Mouse (Mus musculus): ENCODE results near the gene Gm21083.
"Not testable (repeated sequence)": the region's sequence is repeated elsewhere in the genome, so short reads cannot be mapped to it uniquely, and the experiment has no call there.

Gene Gm21083

DNA sequence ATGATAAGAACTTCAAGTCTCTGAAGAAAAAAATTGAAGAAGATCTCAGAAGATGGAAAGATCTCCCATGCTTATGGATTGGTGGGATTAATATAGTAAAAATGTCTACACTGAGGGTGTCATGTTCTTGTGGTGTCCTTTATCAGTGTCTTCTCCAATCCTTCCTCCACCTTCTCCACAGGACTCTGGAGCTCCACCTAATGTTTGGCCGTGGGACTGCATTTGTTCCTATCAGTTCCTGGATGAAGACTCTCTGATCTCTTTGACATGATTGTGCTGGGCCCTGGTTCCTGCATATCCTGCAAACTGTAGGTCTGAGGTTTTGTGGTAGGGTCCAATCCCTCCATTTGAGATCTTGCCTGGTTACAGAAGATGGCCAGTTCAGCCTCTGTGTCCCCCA lies 51.0 kb downstream of the Gm21083 start:
- DNase-seq (ENCODE audit: low spot score), result not testable (repeated sequence)

DNA sequence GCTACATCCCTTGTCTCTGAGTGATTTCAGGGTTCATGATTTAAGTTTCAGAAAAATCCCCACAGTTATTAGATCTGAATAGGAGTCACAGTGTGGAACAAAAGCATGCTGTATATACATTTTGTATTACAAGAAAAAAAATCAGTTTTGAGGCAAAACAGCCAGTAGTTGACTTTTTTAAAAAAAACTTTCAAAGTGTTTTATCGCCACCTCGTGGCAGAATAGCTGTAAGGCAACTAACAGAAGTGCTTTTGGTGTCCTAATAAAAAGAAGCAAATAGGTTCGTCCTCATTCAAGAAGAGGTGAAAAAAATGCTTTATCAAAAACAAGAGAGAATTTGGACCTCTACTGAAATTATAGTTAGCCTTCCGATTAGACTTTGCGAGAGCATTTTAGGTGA lies 52.9 kb downstream of the Gm21083 start:
- not testable (repeated sequence) for DNase-seq (ENCODE audit: low spot score)

All from testis, postnatal 14 days (tissue).